Mouse (Mus musculus): ENCODE results near the gene Thumpd2. TPM values are rescaled to one million over a fixed set of nuclear protein-coding genes. Genes with fewer than 3 reads are reported as not detected.

Thumpd2 gene
- polyA plus RNA-seq, 1 experiment from 2014 or later, result 7.8 TPM

GRCm38 (mm10) chr17:81010844-81011685, 53.8 kb downstream of the Thumpd2 start:
- Histone ChIP-seq H3K4me3 (ENCODE audit: low read length) (no peak overlapping the region), H3K4me2 (ENCODE audit: low read length) (no peak overlapping the region), H3K36me3 (ENCODE audit: control insufficient read depth, insufficient read depth, low read length) (no peaks in the 10 kb centered on the region), H3K9ac (ENCODE audit: low read depth, low read length) (no peak overlapping the region), H3K27ac (ENCODE audit: low read depth, low read length) (0 out of 2 replicates have a peak overlapping the region, but pooled peaks have one; percentile 10), H3K27me3 (replicated peaks; ENCODE audit: control insufficient read depth, insufficient read depth, low read length) (no peaks in the 10 kb centered on the region), H3K9me3 (ENCODE audit: control insufficient read depth, low read length) (no peaks in the 10 kb centered on the region), H3K4me1 (ENCODE audit: control insufficient read depth, insufficient read depth, low read depth, low read length) (peaks cover 4% of the 10 kb centered on the region; the same call in 1 of the 2 replicates)
- ATAC-seq, result no peak
- 62% methylated on average over 18 of the region's 18 CpGs for WGBS

GRCm38 (mm10) chr17:81010199-81010598, 54.7 kb downstream of the Thumpd2 start:
- H3K4me3 ChIP-seq (ENCODE audit: low read length), result no peak overlapping the region
- no peak for ATAC-seq
- H3K4me2 ChIP-seq (ENCODE audit: low read length), result no peak overlapping the region
- H3K9ac ChIP-seq (ENCODE audit: low read depth, low read length), result no peak overlapping the region
- H3K4me1 ChIP-seq (ENCODE audit: control insufficient read depth, insufficient read depth, low read depth, low read length), result peaks cover 4% of the 10 kb centered on the region; the same call in 1 of the 2 replicates
- no peaks in the 10 kb centered on the region for H3K27me3 ChIP-seq (replicated peaks; ENCODE audit: control insufficient read depth, insufficient read depth, low read length)
- no peaks in the 10 kb centered on the region for H3K9me3 ChIP-seq (ENCODE audit: control insufficient read depth, low read length)
- WGBS, result 36% methylated on average over 3 of the region's 3 CpGs
- peak overlapping the region; percentile 48 for H3K27ac ChIP-seq (ENCODE audit: low read depth, low read length)
- H3K36me3 ChIP-seq (ENCODE audit: control insufficient read depth, insufficient read depth, low read length), result no peaks in the 10 kb centered on the region

- peaks cover 4% of the 10 kb centered on the region; the same call in 1 of the 2 replicates for H3K4me1 ChIP-seq (ENCODE audit: control insufficient read depth, insufficient read depth, low read depth, low read length)
- H3K4me3 ChIP-seq (ENCODE audit: low read length), result no peak overlapping the region
- no peaks in the 10 kb centered on the region for H3K9me3 ChIP-seq (ENCODE audit: control insufficient read depth, low read length)
- no peak overlapping the region for H3K9ac ChIP-seq (ENCODE audit: low read depth, low read length)
- H3K27ac ChIP-seq (ENCODE audit: low read depth, low read length), result no peak overlapping the region
- ATAC-seq, result no peak
- no peak overlapping the region for H3K4me2 ChIP-seq (ENCODE audit: low read length)
- H3K27me3 ChIP-seq (replicated peaks; ENCODE audit: control insufficient read depth, insufficient read depth, low read length), result no peaks in the 10 kb centered on the region
- 90% methylated on average over 10 of the region's 10 CpGs for WGBS
- H3K36me3 ChIP-seq (ENCODE audit: control insufficient read depth, insufficient read depth, low read length), result no peaks in the 10 kb centered on the region
These were observed 55.8 kb downstream of the Thumpd2 start for GRCm38 (mm10) chr17:81009112-81009511.

GRCm38 (mm10) chr17:81005292-81005691, 59.6 kb downstream of the Thumpd2 start:
- ATAC-seq, result no peak
- Histone ChIP-seq H3K4me1 (ENCODE audit: control insufficient read depth, insufficient read depth, low read depth, low read length) (peaks cover 4% of the 10 kb centered on the region; the same call in 1 of the 2 replicates), H3K9me3 (ENCODE audit: control insufficient read depth, low read length) (no peaks in the 10 kb centered on the region), H3K36me3 (ENCODE audit: control insufficient read depth, insufficient read depth, low read length) (no peaks in the 10 kb centered on the region), H3K4me3 (ENCODE audit: low read length) (no peak overlapping the region), H3K9ac (ENCODE audit: low read depth, low read length) (no peak overlapping the region), H3K4me2 (ENCODE audit: low read length) (no peak overlapping the region), H3K27me3 (replicated peaks; ENCODE audit: control insufficient read depth, insufficient read depth, low read length) (no peaks in the 10 kb centered on the region), H3K27ac (ENCODE audit: low read depth, low read length) (no peak overlapping the region)
- WGBS, result 51% methylated on average over 8 of the region's 8 CpGs

GRCm38 (mm10) chr17:81004454-81004853, 60.4 kb downstream of the Thumpd2 start:
- no peak for ATAC-seq
- H3K36me3 ChIP-seq (ENCODE audit: control insufficient read depth, insufficient read depth, low read length), result no peaks in the 10 kb centered on the region
- no peak overlapping the region for H3K4me3 ChIP-seq (ENCODE audit: low read length)
- H3K4me2 ChIP-seq (ENCODE audit: low read length), result no peak overlapping the region
- no peaks in the 10 kb centered on the region for H3K4me1 ChIP-seq (ENCODE audit: control insufficient read depth, insufficient read depth, low read depth, low read length)
- H3K27me3 ChIP-seq (replicated peaks; ENCODE audit: control insufficient read depth, insufficient read depth, low read length), result no peaks in the 10 kb centered on the region
- no peaks in the 10 kb centered on the region for H3K9me3 ChIP-seq (ENCODE audit: control insufficient read depth, low read length)
- H3K27ac ChIP-seq (ENCODE audit: low read depth, low read length), result no peak overlapping the region
- no peak overlapping the region for H3K9ac ChIP-seq (ENCODE audit: low read depth, low read length)
- 78% methylated on average over 11 of the region's 11 CpGs for WGBS

GRCm38 (mm10) chr17:81002130-81002529, 62.8 kb downstream of the Thumpd2 start:
- 84% methylated on average over 5 of the region's 5 CpGs for WGBS

GRCm38 (mm10) chr17:81001647-81002046, 63.2 kb downstream of the Thumpd2 start:
- Histone ChIP-seq H3K36me3 (ENCODE audit: control insufficient read depth, insufficient read depth, low read length) (no peaks in the 10 kb centered on the region), H3K4me1 (ENCODE audit: control insufficient read depth, insufficient read depth, low read depth, low read length) (no peaks in the 10 kb centered on the region), H3K27ac (ENCODE audit: low read depth, low read length) (no peak overlapping the region), H3K4me3 (ENCODE audit: low read length) (no peak overlapping the region), H3K9ac (ENCODE audit: low read depth, low read length) (no peak overlapping the region), H3K27me3 (replicated peaks; ENCODE audit: control insufficient read depth, insufficient read depth, low read length) (no peaks in the 10 kb centered on the region), H3K9me3 (ENCODE audit: control insufficient read depth, low read length) (no peaks in the 10 kb centered on the region), H3K4me2 (ENCODE audit: low read length) (no peak overlapping the region)
- ATAC-seq, result no peak
- WGBS, result 55% methylated on average over 4 of the region's 4 CpGs

More at GRCm38 (mm10) chr17:81002130-81002529, 62.8 kb downstream of the Thumpd2 start:
- Histone ChIP-seq H3K9ac (ENCODE audit: low read depth, low read length) (no peak overlapping the region), H3K27ac (ENCODE audit: low read depth, low read length) (no peak overlapping the region), H3K9me3 (ENCODE audit: control insufficient read depth, low read length) (no peaks in the 10 kb centered on the region), H3K27me3 (replicated peaks; ENCODE audit: control insufficient read depth, insufficient read depth, low read length) (no peaks in the 10 kb centered on the region), H3K4me1 (ENCODE audit: control insufficient read depth, insufficient read depth, low read depth, low read length) (no peaks in the 10 kb centered on the region), H3K36me3 (ENCODE audit: control insufficient read depth, insufficient read depth, low read length) (no peaks in the 10 kb centered on the region), H3K4me2 (ENCODE audit: low read length) (no peak overlapping the region), H3K4me3 (ENCODE audit: low read length) (no peak overlapping the region)
- no peak for ATAC-seq

- H3K4me2 ChIP-seq (ENCODE audit: low read length), result no peak overlapping the region
- H3K27me3 ChIP-seq (replicated peaks; ENCODE audit: control insufficient read depth, insufficient read depth, low read length), result no peaks in the 10 kb centered on the region
- 62% methylated on average over 12 of the region's 12 CpGs for WGBS
- no peak overlapping the region for H3K4me3 ChIP-seq (ENCODE audit: low read length)
- H3K9me3 ChIP-seq (ENCODE audit: control insufficient read depth, low read length), result no peaks in the 10 kb centered on the region
- ATAC-seq, result no peak
- H3K9ac ChIP-seq (ENCODE audit: low read depth, low read length), result no peak overlapping the region
- no peaks in the 10 kb centered on the region for H3K36me3 ChIP-seq (ENCODE audit: control insufficient read depth, insufficient read depth, low read length)
- no peaks in the 10 kb centered on the region for H3K4me1 ChIP-seq (ENCODE audit: control insufficient read depth, insufficient read depth, low read depth, low read length)
- no peak overlapping the region for H3K27ac ChIP-seq (ENCODE audit: low read depth, low read length)
These were observed 63.9 kb downstream of the Thumpd2 start for GRCm38 (mm10) chr17:81001010-81001409.

GRCm38 (mm10) chr17:80998958-80999357, 65.9 kb downstream of the Thumpd2 start:
- no peak for ATAC-seq
- H3K4me2 ChIP-seq (ENCODE audit: low read length), result no peak overlapping the region
- H3K36me3 ChIP-seq (ENCODE audit: control insufficient read depth, insufficient read depth, low read length), result no peaks in the 10 kb centered on the region
- WGBS, result 41% methylated on average over 6 of the region's 6 CpGs
- no peak overlapping the region for H3K9ac ChIP-seq (ENCODE audit: low read depth, low read length)
- no peaks in the 10 kb centered on the region for H3K27me3 ChIP-seq (replicated peaks; ENCODE audit: control insufficient read depth, insufficient read depth, low read length)
- H3K9me3 ChIP-seq (ENCODE audit: control insufficient read depth, low read length), result no peaks in the 10 kb centered on the region
- no peak overlapping the region for H3K27ac ChIP-seq (ENCODE audit: low read depth, low read length)
- no peaks in the 10 kb centered on the region for H3K4me1 ChIP-seq (ENCODE audit: control insufficient read depth, insufficient read depth, low read depth, low read length)
- H3K4me3 ChIP-seq (ENCODE audit: low read length), result no peak overlapping the region
